Mouse (Mus musculus): ENCODE results near the gene Bnip3. TPM values are rescaled to one million over a fixed set of nuclear protein-coding genes. Genes with fewer than 3 reads are reported as not detected.

Gene Bnip3
- 1.2 and 4.3 TPM in 2 replicates for polyA plus RNA-seq (2012; ENCODE audit: low replicate concordance)

GRCm38 (mm10) chr7:138909277-138910192, at the start of gene Bnip3:
Gene Bnip3, minus strand, starts transcription at chr7:138909519.

GRCm38 (mm10) chr7:138940612-138941461, 31.5 kb upstream of the Bnip3 start, which contains the start of gene Jakmip3:
Gene Jakmip3, plus strand, starts transcription at chr7:138940730.

DNA sequence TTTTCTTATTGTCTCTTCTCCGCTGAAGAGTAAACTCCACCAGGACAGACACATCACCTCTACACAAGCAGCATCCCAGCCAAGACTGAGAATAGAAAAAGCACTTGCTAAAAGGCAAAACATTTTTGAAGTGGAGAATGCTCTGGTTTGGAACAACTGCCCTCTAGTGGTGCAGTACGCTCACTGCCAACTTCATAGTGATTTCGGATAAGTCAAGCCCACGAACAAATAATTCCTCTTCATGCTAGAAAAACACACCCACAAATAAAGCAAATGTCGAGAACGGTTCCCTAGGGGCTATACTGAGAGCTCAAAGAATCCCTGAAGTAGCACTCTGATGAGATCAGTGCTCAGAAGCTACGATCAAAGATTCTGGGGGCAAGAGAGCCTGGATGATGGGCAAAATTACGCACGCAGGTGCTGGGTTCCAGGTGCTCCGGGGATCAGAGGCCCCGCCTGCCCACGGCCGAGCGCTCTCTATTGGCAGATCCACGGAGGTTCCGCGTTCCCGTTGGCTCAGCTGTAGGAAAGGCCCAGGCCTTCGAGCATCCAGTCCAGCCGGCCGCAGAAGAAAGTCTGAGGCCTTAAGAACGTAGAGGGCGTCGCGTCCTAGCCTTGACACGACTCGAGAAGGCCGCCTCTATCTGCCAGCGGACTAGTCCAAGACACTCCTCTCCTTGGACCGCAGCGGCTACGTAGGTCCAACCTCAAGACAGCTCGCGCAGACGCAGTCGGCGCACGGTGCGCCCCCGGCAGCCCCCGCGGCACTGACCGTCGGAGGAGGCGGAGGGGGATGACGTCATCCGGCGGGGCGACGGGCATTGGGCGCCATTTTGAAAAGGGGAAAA, 63.6 kb downstream of the Bnip3 start, which contains the start of the genes Ppp2r2d and Mapk1ip1:
Gene Ppp2r2d (plus strand): TSS at position 536 of the 848 bp plus-strand sequence.
Gene Mapk1ip1 (minus strand): TSS at position 730 of the 848 bp plus-strand sequence.

Other genes starting within 250 kb of the Bnip3 start
- gene Ppp2r2d, start 63.4 kb downstream of the Bnip3 start, polyA plus RNA-seq (2012; ENCODE audit: low replicate concordance): 20.4 and 23.4 TPM in 2 replicates
- gene Mapk1ip1, start 63.2 kb downstream of the Bnip3 start, polyA plus RNA-seq (2012; ENCODE audit: low replicate concordance): 4.5 and 10.4 TPM in 2 replicates
- not detected in 2 replicates for gene Jakmip3, start 31.2 kb upstream of the Bnip3 start, polyA plus RNA-seq (2012; ENCODE audit: low replicate concordance)
- gene Dpysl4, start 176.5 kb upstream of the Bnip3 start, polyA plus RNA-seq (2012; ENCODE audit: low replicate concordance): 0.06 TPM in 1 of 2 replicates, not detected in the other